Mouse (Mus musculus) midbrain, embryonic 13.5 days (tissue): ENCODE results near the gene Gm10945. TPM values are rescaled to one million over a fixed set of nuclear protein-coding genes. Genes with fewer than 3 reads are reported as not detected.

ENCODE experiments used
- polyA plus RNA-seq: library from polyadenylated mRNA; unstranded; fragments of >200 nt; fragmentation: Nextera tagmentation; extraction: Ambion mirVana; gene quantifications from 2 replicates; pipeline ENCODE4 v1.2.1, GENCODE M21; 2015

The Gm10945 gene
- polyA plus RNA-seq, 1 experiment from 2014 or later = not detected

Other genes starting within 250 kb of the Gm10945 start
- 0.68 and 0.82 TPM in 2 replicates for gene Oprm1, start 3.3 kb downstream of the Gm10945 start, polyA plus RNA-seq